Mouse (Mus musculus) olfactory bulb, adult 2 months (tissue): Measurements from ENCODE around the gene Slc7a10. TPM values are rescaled to one million over a fixed set of nuclear protein-coding genes. Genes with fewer than 3 reads are reported as not detected.
A peak's percentile ranks its signal among the peaks of the same experiment; 100 is the strongest.
"Not testable (repeated sequence)": the region's sequence is repeated elsewhere in the genome, so short reads cannot be mapped to it uniquely, and the experiment has no call there.

Experiments used
- H3K27ac ChIP-seq: fragments of 200-500 bp; 2 replicates; pipeline ENCODE4 v1.5.1; 2012; ENCODE audit warnings: low read depth, low read length; ENCODE audit not compliant: insufficient read depth
- H3K4me1 ChIP-seq: fragments of 200-500 bp; 2 replicates; pipeline ENCODE4 v1.6.1; 2012; ENCODE audit warnings: low read length; ENCODE audit not compliant: control insufficient read depth, insufficient read depth
- H3K4me3 ChIP-seq: fragments of 200-500 bp; 2 replicates; pipeline ENCODE4 v1.5.1; 2012; ENCODE audit warnings: mild to moderate bottlenecking, low read depth, low read length, moderate library complexity; ENCODE audit not compliant: insufficient read depth
- CTCF ChIP-seq: fragments of 200-500 bp; IDR thresholded peaks from 2 replicates; pipeline ENCODE4 v1.5.1; 2012; ENCODE audit warnings: low read depth, mild to moderate bottlenecking, low read length, moderate library complexity; ENCODE audit not compliant: insufficient read depth
- POLR2A ChIP-seq: fragments of 200-500 bp; IDR thresholded peaks from 2 replicates; pipeline ENCODE4 v1.6.1; 2012; ENCODE audit warnings: mild to moderate bottlenecking, low read depth, low read length, moderate library complexity; ENCODE audit not compliant: insufficient read depth
- WGBS: fragments of 180-500 bp; shearing (Covaris S2); methylation state at CpG from one replicate; pipeline ENCODE4 v1.1.7; 2018; 5-methylcytosine and 5-hydroxymethylcytosine counted together
- polyA plus RNA-seq: library from polyadenylated mRNA; stranded (reverse); fragments of >200 nt; gene quantifications from 2 replicates; pipeline ENCODE4 v1.2.4, GENCODE M21; 2012; ENCODE audit warnings: low replicate concordance; ENCODE audit not compliant: missing spikeins, insufficient read depth, insufficient read length

The Slc7a10 gene
- polyA plus RNA-seq, 1 experiment = not detected

DNA sequence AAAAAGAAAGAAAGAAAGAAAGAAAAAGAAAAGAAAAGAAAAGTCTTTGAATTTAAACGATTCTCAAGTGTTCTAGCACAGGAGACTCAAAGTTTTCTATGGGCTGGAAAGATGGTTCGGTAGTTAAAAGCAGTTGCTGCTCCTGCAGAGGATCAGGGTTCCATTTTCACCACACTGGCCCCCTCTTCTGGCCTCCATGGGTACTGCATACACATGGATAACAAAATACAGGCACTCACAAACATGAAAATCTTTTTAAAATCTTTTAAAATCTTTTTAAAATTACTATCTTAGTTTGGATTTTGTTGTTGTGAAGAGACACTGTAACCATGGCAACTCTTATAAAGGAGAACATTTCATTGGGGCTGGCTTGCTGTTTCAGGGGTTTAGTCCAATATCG, 44.1 kb downstream of the Slc7a10 start:
- TF ChIP-seq CTCF (no peak), POLR2A (no peak)
- 60% methylated on average over 3 of the region's 3 CpGs for WGBS

DNA sequence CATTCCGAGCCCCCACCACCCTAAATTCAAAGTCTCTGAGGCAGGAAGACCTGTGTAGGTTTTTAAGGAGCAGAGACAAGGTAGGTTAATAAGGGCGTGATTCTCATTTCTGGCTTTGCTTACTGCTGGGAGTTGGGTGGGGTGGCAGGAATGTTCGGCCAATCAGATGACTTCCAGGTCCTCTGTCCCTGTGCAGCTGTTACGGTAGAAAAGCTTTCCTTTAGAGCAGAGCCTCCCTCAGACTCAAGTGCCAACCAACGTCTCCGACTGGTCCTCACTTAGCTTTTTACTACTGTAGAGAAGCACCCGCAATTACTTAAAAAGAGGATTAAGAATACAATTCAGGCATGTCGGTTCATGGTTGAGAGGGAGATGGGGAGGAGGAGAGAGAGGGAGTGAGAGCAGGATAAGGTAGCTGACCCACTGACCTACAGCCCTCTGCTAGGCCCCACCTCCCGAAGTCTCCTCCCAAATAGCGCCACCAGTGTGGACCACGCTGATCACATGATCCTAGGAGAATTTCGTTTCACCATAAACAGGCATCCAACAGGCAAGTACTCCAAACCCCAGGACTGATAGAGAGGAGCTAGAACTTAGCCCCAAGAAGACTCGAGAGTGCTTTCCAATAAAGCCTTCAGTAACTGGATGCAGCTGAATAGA, 46.7 kb downstream of the Slc7a10 start:
- H3K4me1 ChIP-seq = peaks cover 2% of the 10 kb centered on the region
- no peak overlapping the region for H3K27ac ChIP-seq
- WGBS = 47% methylated on average over 13 of the region's 13 CpGs
- TF ChIP-seq CTCF (no peak), POLR2A (no peak)
- H3K4me3 ChIP-seq = no peak overlapping the region

More for the DNA sequence above, 44.1 kb downstream of the Slc7a10 start:
- H3K4me3 ChIP-seq = no peak overlapping the region
- H3K27ac ChIP-seq = no peak overlapping the region
- no peaks in the 10 kb centered on the region; the same call in 1 of the 2 replicates for H3K4me1 ChIP-seq

DNA sequence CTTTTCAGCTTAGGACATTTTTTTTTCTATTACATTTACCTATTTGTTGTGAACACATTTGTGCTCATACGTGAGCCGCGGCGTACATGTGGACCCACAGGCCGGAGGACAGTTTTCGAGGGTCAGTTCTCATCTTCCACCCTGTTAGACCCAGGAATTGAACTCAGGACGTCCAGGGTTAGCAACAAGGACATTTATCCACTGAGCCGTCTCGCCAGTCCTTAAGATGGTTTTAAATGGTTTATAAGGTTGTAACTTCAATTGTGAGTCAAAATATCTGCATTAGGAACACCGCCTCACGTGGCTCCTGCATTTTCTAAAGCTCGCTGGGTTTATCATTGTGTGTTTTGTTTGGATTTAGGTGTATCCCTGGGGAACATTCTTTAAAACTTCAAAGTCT, 47.7 kb downstream of the Slc7a10 start:
- H3K27ac ChIP-seq = no peak overlapping the region; the same call in 1 of the 2 replicates
- peaks cover 2% of the 10 kb centered on the region for H3K4me1 ChIP-seq
- peak overlapping the region; percentile 65 for H3K4me3 ChIP-seq
- TF ChIP-seq CTCF (no peak), POLR2A (no peak)
- WGBS = 56% methylated on average over 12 of the region's 12 CpGs

DNA sequence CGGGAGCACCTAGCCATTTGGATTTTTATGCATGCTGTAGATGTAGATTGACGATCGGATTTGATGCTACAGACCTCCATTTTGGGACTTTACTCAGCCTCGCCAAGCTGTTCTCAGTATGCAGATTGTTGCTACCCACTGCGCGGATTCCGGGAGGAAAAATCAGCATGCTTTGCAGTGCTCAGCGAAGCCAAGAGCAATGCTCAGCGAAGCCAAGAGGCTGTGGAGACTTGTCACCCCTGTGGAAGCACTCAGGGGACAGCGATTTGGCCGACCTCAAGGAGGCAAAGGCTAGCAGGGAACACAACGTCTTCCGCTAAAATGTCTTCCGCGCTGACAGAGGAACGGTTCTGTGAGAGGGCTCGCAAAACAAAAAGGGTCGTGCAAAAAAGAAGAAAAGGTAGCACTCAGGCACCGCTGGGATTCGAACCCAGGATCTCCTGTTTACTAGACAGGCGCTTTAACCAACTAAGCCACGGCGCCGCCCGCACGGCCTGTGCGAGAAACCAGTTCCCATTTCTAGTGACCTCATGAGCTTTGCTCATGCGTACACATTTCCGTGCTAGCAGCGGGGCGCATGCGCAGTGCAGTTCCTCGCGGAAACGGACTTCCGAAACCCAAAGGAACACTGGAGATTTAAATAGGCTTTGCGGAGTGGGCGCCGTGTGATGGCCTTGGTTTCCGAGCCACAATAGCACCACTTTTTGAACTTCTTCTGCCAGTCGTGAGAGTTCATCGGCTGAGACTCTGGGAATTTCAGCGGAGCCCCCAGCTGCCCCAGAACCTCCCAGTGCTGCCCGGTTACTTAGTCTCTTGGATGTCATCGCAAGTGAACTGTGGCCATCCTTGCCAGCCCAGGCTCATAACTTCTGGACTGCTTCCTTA, 48.4 kb downstream of the Slc7a10 start:
- Histone ChIP-seq H3K27ac (peak overlapping the region; percentile 81), H3K4me1 (peaks cover 2% of the 10 kb centered on the region), H3K4me3 (peak overlapping the region; percentile 68)
- WGBS = under 1% methylated on average over 45 of the region's 45 CpGs
- TF ChIP-seq POLR2A (0 out of 2 replicates have a peak, but pooled peaks have one; percentile 27), CTCF (no peak)

DNA sequence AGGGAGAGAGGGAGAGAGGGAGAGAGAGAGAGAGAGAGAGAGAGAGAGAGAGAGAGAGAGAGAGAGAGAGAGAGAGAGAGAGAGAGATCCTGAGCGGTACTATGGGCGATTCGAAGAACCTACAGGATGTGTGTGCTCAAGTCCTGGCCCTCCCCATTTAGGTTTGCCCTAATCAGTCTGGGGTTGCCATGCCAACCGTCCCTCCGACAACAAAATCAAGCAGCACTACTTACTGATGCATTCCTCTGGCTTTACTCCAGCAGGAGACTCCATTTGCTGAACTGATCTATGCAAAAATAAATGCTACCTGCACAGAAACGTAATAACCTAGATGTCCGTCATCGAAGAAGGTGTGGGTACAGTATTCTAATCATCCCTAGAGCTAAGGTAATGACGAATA, 49.1 kb downstream of the Slc7a10 start:
- H3K4me1 ChIP-seq = peaks cover 2% of the 10 kb centered on the region
- peak overlapping the region; percentile 71 for H3K27ac ChIP-seq
- no peak for TF ChIP-seq CTCF
- no peak for TF ChIP-seq POLR2A
- WGBS = 10% methylated on average over 9 of the region's 9 CpGs
- peak overlapping the region; percentile 68 for H3K4me3 ChIP-seq

DNA sequence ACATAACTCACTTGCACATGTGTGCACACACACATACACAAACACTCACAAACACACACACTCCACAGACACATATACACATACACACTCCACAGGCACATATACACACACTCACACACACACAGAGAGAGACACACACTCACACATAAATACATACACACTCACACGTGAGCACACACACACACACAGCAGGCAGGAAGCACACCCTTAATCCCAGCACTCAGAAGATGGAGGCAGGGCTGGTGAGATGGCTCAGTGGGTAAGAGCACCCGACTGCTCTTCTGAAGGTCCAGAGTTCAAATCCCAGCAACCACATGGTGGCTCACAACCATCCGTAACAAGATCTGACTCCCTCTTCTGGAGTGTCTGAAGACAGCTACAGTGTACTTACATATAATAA, 51.8 kb downstream of the Slc7a10 start:
- H3K4me1 ChIP-seq, H3K4me3 ChIP-seq, H3K27ac ChIP-seq: not testable (repeated sequence)
- WGBS = 61% methylated on average over 3 of the region's 3 CpGs

Other genes starting within 250 kb of the Slc7a10 start
- gene Cebpg, start 129.8 kb upstream of the Slc7a10 start, polyA plus RNA-seq = not detected in 2 replicates
- not detected in 2 replicates for gene Cebpa, start 67.1 kb upstream of the Slc7a10 start, polyA plus RNA-seq
- not detected in 2 replicates for gene Lrp3, start 29.1 kb downstream of the Slc7a10 start, polyA plus RNA-seq
- gene Gpatch1, start 132.1 kb downstream of the Slc7a10 start, polyA plus RNA-seq = not detected in 2 replicates
- not detected in 2 replicates for gene Rhpn2, start 147.8 kb downstream of the Slc7a10 start, polyA plus RNA-seq
- not detected in 2 replicates for gene Faap24, start 210.5 kb downstream of the Slc7a10 start, polyA plus RNA-seq
- gene Cep89, start 210.7 kb downstream of the Slc7a10 start, polyA plus RNA-seq = not detected in 2 replicates